Comparison of ENCODE assay signal across 14 mouse cellular contexts in the genomic region with DNA sequence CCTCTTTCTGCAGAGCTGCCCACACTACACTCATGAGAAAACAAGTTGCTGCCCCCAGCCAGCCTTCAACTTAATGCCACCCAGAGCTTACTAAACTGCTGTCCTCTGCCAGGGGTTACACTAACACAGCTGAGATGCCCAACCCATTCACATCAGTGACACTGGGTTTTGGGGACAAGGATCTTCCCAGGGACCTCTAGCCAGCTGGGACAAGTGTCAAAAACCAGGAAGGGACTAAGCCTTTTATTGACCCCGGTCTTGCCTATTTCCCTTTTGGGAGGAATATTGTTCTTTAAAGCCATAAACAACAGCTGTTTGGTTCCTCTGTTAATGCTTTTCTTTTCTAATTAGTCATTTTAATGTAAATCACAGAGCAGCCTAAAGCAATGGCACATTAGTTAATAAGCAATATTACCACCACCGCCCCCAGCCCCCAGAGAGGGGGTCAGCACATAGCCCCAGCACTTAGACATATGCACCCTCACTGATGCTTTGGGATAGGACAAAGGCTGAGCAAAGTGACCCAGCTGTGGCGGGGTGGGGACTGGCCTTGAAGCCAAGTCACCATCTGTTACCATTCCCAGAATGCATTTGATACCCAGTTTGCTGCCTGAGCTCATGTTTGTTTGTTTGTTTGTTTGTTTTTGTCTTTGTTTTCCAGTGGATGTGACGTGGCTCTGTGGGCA.
DNase-seq lines count a peak whose midpoint lies in the region; ATAC-seq lines count a peak whose summit lies in the region.
"Had no signal": no experiment of that assay in that cellular context is flagged by ENCODE, and none has a peak within 500 bp of the region (broad histone marks: within the 10 kb centered on the region; RNA-seq: fewer than 3 reads in every experiment).

No protein-coding gene starts in this region.

- no peaks in the 10 kb centered on the region for H3K27me3 ChIP-seq in forebrain, embryonic 14.5 days (replicated peaks; ENCODE audit: control insufficient read depth, insufficient read depth, low read length)
- no peaks in the 10 kb centered on the region for H3K27me3 ChIP-seq in limb, embryonic 10.5 days (ENCODE audit: low read depth, poor library complexity, severe bottlenecking)
- no peaks in the 10 kb centered on the region for H3K27me3 ChIP-seq in neural tube, embryonic 14.5 days (ENCODE audit: control insufficient read depth, insufficient read depth, low read length)

- no peak overlapping the region for H3K4me3 ChIP-seq in forebrain, embryonic 14.5 days (ENCODE audit: low read depth, low read length)
- H3K4me3 ChIP-seq in limb, embryonic 10.5 days: no peak overlapping the region
- no peak overlapping the region for H3K4me3 ChIP-seq in neural tube, embryonic 14.5 days (ENCODE audit: low read depth, low read length)

- H3K27ac ChIP-seq in forebrain, embryonic 14.5 days (ENCODE audit: low read depth, low read length): peak overlapping the region; percentile 61
- H3K27ac ChIP-seq in limb, embryonic 10.5 days: peak overlapping the region; percentile 68; the same call in 1 of the 2 replicates
- peak overlapping the region; percentile 34; the same call in 1 of the 2 replicates for H3K27ac ChIP-seq in neural tube, embryonic 14.5 days (ENCODE audit: low read depth, low read length)
- H3K27ac ChIP-seq: macrophage had no signal

- ATAC-seq in forebrain, embryonic 14.5 days: peak; percentile 82
- ATAC-seq in neural tube, embryonic 14.5 days (ENCODE audit: low read depth): peak; percentile 81
- ATAC-seq: inflammation-experienced regulatory T-cells, adult 6 months had no signal

- H3K36me3 ChIP-seq in forebrain, embryonic 14.5 days (ENCODE audit: control insufficient read depth, insufficient read depth, low read length): no peaks in the 10 kb centered on the region
- H3K36me3 ChIP-seq in limb, embryonic 10.5 days: no peaks in the 10 kb centered on the region
- H3K36me3 ChIP-seq in neural tube, embryonic 14.5 days (ENCODE audit: control insufficient read depth, insufficient read depth, low read length): no peaks in the 10 kb centered on the region

- no peak overlapping the region for H3K9ac ChIP-seq in forebrain, embryonic 14.5 days (ENCODE audit: low read length)
- no peak overlapping the region for H3K9ac ChIP-seq in neural tube, embryonic 14.5 days (replicated peaks; ENCODE audit: low read depth, low read length)

- H3K4me2 ChIP-seq in forebrain, embryonic 14.5 days (ENCODE audit: low read length): no peak overlapping the region
- H3K4me2 ChIP-seq in neural tube, embryonic 14.5 days (ENCODE audit: low read depth, low read length): no peak overlapping the region

- peak; percentile 23 for DNase-seq in adrenal gland, adult 2 months
- DNase-seq in adrenal gland, postnatal 14 days: no peak
- peak; percentile 51 for DNase-seq in forebrain, embryonic 14.5 days (ENCODE audit: low spot score)
- DNase-seq in limb, embryonic 10.5 days (ENCODE audit: low spot score): no peak
- no peak for DNase-seq in right cerebral cortex, postnatal 14 days
- DNase-seq in layer of hippocampus, adult 18-20 months (ENCODE audit: low spot score in 2 of 2): no peak
- DNase-seq in kidney, adult 18-20 months: no peak
- DNase-seq: cerebellum, adult 11-12 months; cerebellum, postnatal 36 days; heart, adult 11 months; lung, adult 2 months had no signal

- no peaks in the 10 kb centered on the region for H3K9me3 ChIP-seq in forebrain, embryonic 14.5 days (replicated peaks; ENCODE audit: control insufficient read depth, low read length)
- H3K9me3 ChIP-seq in limb, embryonic 10.5 days (replicated peaks): no peaks in the 10 kb centered on the region
- H3K9me3 ChIP-seq in neural tube, embryonic 14.5 days (ENCODE audit: control insufficient read depth, low read length): 0 out of 2 replicates have a peak, but pooled peaks cover 4% of the 10 kb centered on the region

- peaks cover 16% of the 10 kb centered on the region for H3K4me1 ChIP-seq in forebrain, embryonic 14.5 days (ENCODE audit: control insufficient read depth, insufficient read depth, low read length)
- H3K4me1 ChIP-seq in limb, embryonic 10.5 days: peaks cover 20% of the 10 kb centered on the region
- peaks cover 12% of the 10 kb centered on the region for H3K4me1 ChIP-seq in neural tube, embryonic 14.5 days (ENCODE audit: control insufficient read depth, insufficient read depth, low read length)

- WGBS in forebrain, embryonic 14.5 days: 35% methylated on average over 4 of the region's 4 CpGs
- 74% methylated on average over 4 of the region's 4 CpGs for WGBS in limb, embryonic 10.5 days
- 25% methylated on average over 4 of the region's 4 CpGs for WGBS in neural tube, embryonic 14.5 days

Comparison
In these comparisons a context has a peak if more than half of its experiments do, and no peak if none do; other contexts are left out.
1. DNase-seq: peak in adrenal gland, adult 2 months (single experiment) and forebrain, embryonic 14.5 days (single experiment); none in adrenal gland, postnatal 14 days (single experiment), limb, embryonic 10.5 days (single experiment), right cerebral cortex, postnatal 14 days (single experiment), layer of hippocampus, adult 18-20 months (0 of 2) and kidney, adult 18-20 months (single experiment).
2. Peak in every context shown above with its lines, with median percentiles within 50 percentile points of each other: H3K27ac ChIP-seq.